Mouse (Mus musculus) liver, embryonic 13.5 days (tissue): ENCODE data around the gene Epb41l1. TPM values are rescaled to one million over a fixed set of nuclear protein-coding genes. Genes with fewer than 3 reads are reported as not detected.

Experiments
- ATAC-seq: fragments of 200-750 bp; cut with Nextera tagmentation; 2 replicates; pipeline ENCODE4 v1.8.0; 2017; ENCODE audit warnings: low read depth, mild to moderate bottlenecking, moderate number of reproducible peaks, moderate library complexity
- DNase-seq: peaks from one replicate; pipeline ENCODE4 v3.0.0; 2022
- H3K27ac ChIP-seq: fragments of 300-500 bp; sonication (generic); 2 replicates; pipeline ENCODE4 v1.5.1; 2015; ENCODE audit warnings: moderate library complexity, mild to moderate bottlenecking, inconsistent platforms
- H3K27me3 ChIP-seq: fragments of 300-500 bp; sonication (generic); 2 replicates; pipeline ENCODE4 v1.6.1; 2015; ENCODE audit warnings: mild to moderate bottlenecking, inconsistent platforms
- H3K36me3 ChIP-seq: fragments of 300-500 bp; sonication (generic); 2 replicates; pipeline ENCODE4 v1.6.1; 2015; ENCODE audit warnings: mild to moderate bottlenecking, inconsistent platforms
- H3K4me1 ChIP-seq: fragments of 300-500 bp; sonication (generic); replicated peaks from 2 replicates; pipeline ENCODE4 v1.6.1; 2015; ENCODE audit warnings: inconsistent platforms
- H3K4me2 ChIP-seq: fragments of 300-500 bp; sonication (generic); 2 replicates; pipeline ENCODE4 v1.6.1; 2015; ENCODE audit warnings: inconsistent platforms, mild to moderate bottlenecking, moderate library complexity
- H3K4me3 ChIP-seq: fragments of 300-500 bp; sonication (generic); replicated peaks from 2 replicates; pipeline ENCODE4 v1.5.1; 2015; ENCODE audit warnings: mild to moderate bottlenecking, inconsistent platforms
- H3K9ac ChIP-seq: fragments of 300-500 bp; sonication (generic); 2 replicates; pipeline ENCODE4 v1.6.1; 2015; ENCODE audit warnings: mild to moderate bottlenecking, inconsistent platforms
- H3K9me3 ChIP-seq: fragments of 300-500 bp; sonication (generic); replicated peaks from 2 replicates; pipeline ENCODE4 v1.6.1; 2016; ENCODE audit warnings: inconsistent platforms
- WGBS: fragments of 180-500 bp; shearing (Covaris S2); methylation state at CpG from one replicate; pipeline ENCODE4 v1.1.7; 2015; ENCODE audit not compliant: insufficient replicate concordance; 5-methylcytosine and 5-hydroxymethylcytosine counted together
- microRNA-seq: library from miRNA; unstranded; fragments of <30 nt; microRNA quantifications from one replicate; pipeline ENCODE4, GENCODE M21; 2016
- polyA plus RNA-seq: library from polyadenylated mRNA; unstranded; fragments of >200 nt; fragmentation: Nextera tagmentation; extraction: Ambion mirVana; gene quantifications from 2 replicates; pipeline ENCODE4 v1.2.1, GENCODE M21; 2015

Gene Epb41l1
- polyA plus RNA-seq, 1 experiment from 2014 or later, result 0.46 TPM

DNA sequence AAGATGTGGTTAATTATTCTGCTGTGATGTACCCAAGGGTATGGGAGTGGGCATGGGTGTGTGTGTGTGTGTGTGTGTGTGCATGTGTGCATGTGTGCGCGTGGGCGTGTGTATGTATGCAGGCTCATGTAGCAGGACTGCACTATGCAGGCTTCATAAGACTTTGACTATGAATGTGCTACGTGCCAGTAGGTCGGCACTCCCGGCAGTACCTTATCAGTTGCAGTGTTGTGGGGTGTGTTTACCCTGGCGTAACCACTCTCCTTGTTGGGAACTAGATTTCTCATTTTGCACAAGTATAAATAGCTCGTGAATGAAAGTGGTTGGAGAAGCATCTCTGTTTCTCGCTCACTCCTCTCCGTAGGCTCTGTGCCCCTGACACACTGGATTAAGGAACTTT is 162.2 kb downstream of the Epb41l1 start:
- no peaks in the 10 kb centered on the region for H3K36me3 ChIP-seq
- no peak overlapping the region for H3K4me2 ChIP-seq
- 58% methylated on average over 10 of the region's 10 CpGs for WGBS
- no peaks in the 10 kb centered on the region for H3K9me3 ChIP-seq
- no peak overlapping the region for H3K9ac ChIP-seq
- H3K27me3 ChIP-seq, result peaks cover 15% of the 10 kb centered on the region
- no peaks in the 10 kb centered on the region for H3K4me1 ChIP-seq
- ATAC-seq, result no peak
- no peak overlapping the region for H3K27ac ChIP-seq
- DNase-seq, result no peak
- no peak overlapping the region for H3K4me3 ChIP-seq

DNA sequence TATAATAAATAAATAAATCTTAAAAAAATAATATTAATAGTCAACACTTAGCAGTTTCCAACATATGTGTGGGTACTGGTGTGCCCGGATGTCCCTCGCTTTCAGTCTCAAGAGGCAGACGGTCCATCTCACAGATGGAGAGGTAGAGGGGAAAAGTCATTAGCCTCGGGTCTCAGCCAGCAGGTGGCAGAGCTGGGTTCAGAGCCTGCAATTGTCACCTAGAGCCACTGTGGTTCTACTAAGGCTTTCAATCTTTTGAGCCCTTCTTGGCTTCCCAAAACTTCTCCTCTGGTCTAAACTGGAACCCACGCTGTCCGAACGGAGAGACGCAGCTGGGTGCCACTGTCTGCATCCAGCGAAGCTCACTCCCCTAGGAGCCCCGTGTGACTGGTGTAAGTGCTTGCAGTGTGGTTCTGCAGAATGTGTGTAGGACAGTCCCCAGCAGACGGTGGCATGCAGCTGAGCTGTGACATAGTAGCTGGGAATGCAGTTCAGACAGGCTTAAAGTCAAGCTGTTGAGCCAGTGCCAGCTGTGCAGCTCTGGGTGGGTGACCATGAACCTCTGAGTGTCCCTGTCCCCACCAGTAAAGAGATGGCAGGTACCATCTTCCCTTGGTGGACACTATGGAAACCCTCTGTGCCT is 163.6 kb downstream of the Epb41l1 start:
- Histone ChIP-seq H3K27me3 (peaks cover 15% of the 10 kb centered on the region), H3K4me2 (no peak overlapping the region), H3K4me1 (no peaks in the 10 kb centered on the region), H3K27ac (no peak overlapping the region), H3K9ac (no peak overlapping the region), H3K36me3 (no peaks in the 10 kb centered on the region), H3K4me3 (no peak overlapping the region), H3K9me3 (no peaks in the 10 kb centered on the region)
- 43% methylated on average over 11 of the region's 11 CpGs for WGBS
- DNase-seq (no peak), ATAC-seq (no peak)

DNA sequence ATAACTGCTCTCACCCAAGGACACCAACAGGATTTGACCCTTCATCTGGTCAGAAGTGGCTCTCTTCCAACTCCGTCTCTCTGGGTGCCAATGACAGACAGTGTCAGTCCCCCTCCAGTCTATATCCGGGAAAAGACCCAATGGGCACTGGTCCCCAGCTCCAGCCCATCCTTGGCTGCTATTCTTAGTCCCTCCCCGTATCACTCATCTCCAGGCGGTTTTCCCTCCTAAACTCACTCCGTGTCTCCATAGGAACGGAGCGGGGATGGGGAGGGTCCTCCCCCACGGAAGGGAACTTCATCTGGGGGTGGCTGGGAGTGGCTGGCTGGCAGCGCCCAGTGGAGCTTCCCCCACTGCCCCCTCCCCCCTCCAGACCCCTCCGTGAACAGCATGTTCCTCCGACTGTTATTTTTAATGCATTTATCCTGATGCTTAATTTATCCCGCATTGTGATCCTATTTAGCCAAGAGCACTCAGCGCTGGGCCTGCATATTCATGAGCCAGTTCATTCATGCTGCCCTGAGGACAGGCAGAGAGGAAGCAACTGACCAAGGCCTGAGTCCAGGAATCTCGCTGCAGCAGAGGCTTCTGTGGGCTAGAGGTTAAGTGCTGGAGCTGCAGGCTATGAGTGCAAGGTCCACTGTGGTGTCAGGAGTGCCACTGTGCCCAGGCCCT is 164.2 kb downstream of the Epb41l1 start:
- Histone ChIP-seq H3K36me3 (no peaks in the 10 kb centered on the region), H3K4me1 (no peaks in the 10 kb centered on the region), H3K9ac (no peak overlapping the region), H3K4me3 (no peak overlapping the region), H3K9me3 (no peaks in the 10 kb centered on the region), H3K27me3 (peaks cover 15% of the 10 kb centered on the region), H3K27ac (no peak overlapping the region), H3K4me2 (no peak overlapping the region)
- 51% methylated on average over 14 of the region's 14 CpGs for WGBS
- DNase-seq (no peak), ATAC-seq (no peak)

DNA sequence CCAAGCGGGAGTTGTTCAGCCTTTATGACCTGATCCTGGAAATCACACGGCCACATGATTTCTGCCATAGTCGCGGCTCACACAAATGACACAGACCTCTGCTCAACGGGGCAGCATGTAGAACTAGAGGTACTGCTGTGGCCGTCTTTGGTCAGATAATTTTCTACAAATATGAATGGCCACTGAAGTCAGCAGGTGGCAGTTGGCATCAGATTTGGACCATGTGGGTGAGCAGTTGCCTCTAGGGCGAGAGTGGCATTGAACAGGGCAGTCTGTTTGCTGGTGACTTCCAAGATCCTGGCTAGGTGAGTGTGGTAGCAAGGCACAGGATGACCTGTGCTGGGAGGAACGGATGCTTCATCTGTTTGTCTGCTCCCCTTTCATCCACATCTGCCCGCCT is 168.8 kb downstream of the Epb41l1 start:
- Histone ChIP-seq H3K4me3 (no peak overlapping the region), H3K4me2 (no peak overlapping the region), H3K9me3 (no peaks in the 10 kb centered on the region), H3K4me1 (no peaks in the 10 kb centered on the region), H3K9ac (no peak overlapping the region), H3K27ac (no peak overlapping the region), H3K36me3 (no peaks in the 10 kb centered on the region), H3K27me3 (peaks cover 5% of the 10 kb centered on the region; the same call in 1 of the 2 replicates)
- DNase-seq (no peak), ATAC-seq (no peak)
- WGBS, result 76% methylated on average over 9 of the region's 9 CpGs

Small RNA genes within 50 kb of the gene (microRNA-seq; reads per million reads assigned to microRNA genes)
- not detected for gene Gm22758

Other genes with a start within 250 kb of the Epb41l1 start
- gene Rbm39, start 240.7 kb upstream of the Epb41l1 start, polyA plus RNA-seq, result 276 and 316 TPM in 2 replicates
- gene Phf20, start 224.4 kb upstream of the Epb41l1 start, polyA plus RNA-seq, result 16.5 and 19.8 TPM in 2 replicates
- gene Cnbd2, start 108.6 kb upstream of the Epb41l1 start, polyA plus RNA-seq, result 1.1 and 1.7 TPM in 2 replicates
- gene Scand1, start 108.2 kb upstream of the Epb41l1 start, polyA plus RNA-seq, result 34.4 and 34.6 TPM in 2 replicates
- gene Aar2, start 126.7 kb downstream of the Epb41l1 start, polyA plus RNA-seq, result 15.6 and 18.6 TPM in 2 replicates
- 11.3 and 12.1 TPM in 2 replicates for gene Dlgap4, start 192.8 kb downstream of the Epb41l1 start, polyA plus RNA-seq